Mouse (Mus musculus) midbrain, embryonic 13.5 days (tissue): Measurements from ENCODE around the gene Shisa4. TPM values are rescaled to one million over a fixed set of nuclear protein-coding genes. Genes with fewer than 3 reads are reported as not detected.

Source experiments
- ATAC-seq: fragments of 200-750 bp; cut with Nextera tagmentation; 2 replicates; pipeline ENCODE4 v1.8.0; 2017; ENCODE audit warnings: mild to moderate bottlenecking, moderate TSS enrichment, moderate library complexity
- H3K27ac ChIP-seq: fragments of 300-500 bp; sonication (generic); 2 replicates; pipeline ENCODE4 v1.5.1; 2015; ENCODE audit warnings: inconsistent platforms, mild to moderate bottlenecking, moderate library complexity
- H3K27me3 ChIP-seq: fragments of 300-500 bp; sonication (generic); 2 replicates; pipeline ENCODE4 v1.6.1; 2015; ENCODE audit warnings: mild to moderate bottlenecking, inconsistent platforms
- H3K36me3 ChIP-seq: fragments of 300-500 bp; sonication (generic); 2 replicates; pipeline ENCODE4 v1.6.1; 2015; ENCODE audit warnings: mild to moderate bottlenecking, inconsistent platforms
- H3K4me1 ChIP-seq: fragments of 300-500 bp; sonication (generic); replicated peaks from 2 replicates; pipeline ENCODE4 v1.6.1; 2015; ENCODE audit warnings: inconsistent platforms
- H3K4me2 ChIP-seq: fragments of 300-500 bp; sonication (generic); replicated peaks from 2 replicates; pipeline ENCODE4 v1.6.1; 2015; ENCODE audit warnings: moderate library complexity, mild to moderate bottlenecking, inconsistent platforms
- H3K4me3 ChIP-seq: fragments of 300-500 bp; sonication (generic); replicated peaks from 2 replicates; pipeline ENCODE4 v1.5.1; 2015; ENCODE audit warnings: mild to moderate bottlenecking, inconsistent platforms
- H3K9ac ChIP-seq: fragments of 300-500 bp; sonication (generic); replicated peaks from 2 replicates; pipeline ENCODE4 v1.6.1; 2015; ENCODE audit warnings: mild to moderate bottlenecking, inconsistent platforms
- H3K9me3 ChIP-seq: fragments of 300-500 bp; sonication (generic); 2 replicates; pipeline ENCODE4 v1.6.1; 2016; ENCODE audit warnings: mild to moderate bottlenecking, inconsistent platforms
- WGBS: fragments of 180-500 bp; shearing (Covaris S2); methylation state at CpG from one replicate; pipeline ENCODE4 v1.1.7; 2015; 5-methylcytosine and 5-hydroxymethylcytosine counted together
- polyA plus RNA-seq: library from polyadenylated mRNA; unstranded; fragments of >200 nt; fragmentation: Nextera tagmentation; extraction: Ambion mirVana; gene quantifications from 2 replicates; pipeline ENCODE4 v1.2.1, GENCODE M21; 2015

Shisa4 gene
- polyA plus RNA-seq, 1 experiment from 2014 or later = 83.7 TPM

DNA sequence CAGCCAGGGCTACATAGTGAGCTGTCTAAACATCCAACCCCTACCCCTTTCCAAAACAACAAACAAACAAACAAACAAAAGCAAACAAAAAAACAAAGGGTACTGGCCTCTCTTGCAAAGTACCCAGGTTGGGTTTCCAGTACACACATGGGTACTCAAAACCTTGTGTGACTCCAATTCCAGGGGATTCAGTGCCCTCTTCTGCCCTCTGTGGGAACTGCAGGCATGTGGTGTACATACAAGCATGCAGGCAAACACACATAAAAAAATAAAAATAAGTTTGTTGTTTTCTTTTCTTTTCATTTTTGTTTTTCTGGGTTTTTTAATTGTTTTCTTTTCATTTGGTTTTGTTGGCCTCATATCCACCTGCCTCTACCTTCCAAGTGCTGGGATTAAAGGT is 12.9 kb downstream of the Shisa4 start:
- H3K27me3 ChIP-seq = no peaks in the 10 kb centered on the region
- no peak overlapping the region for H3K4me3 ChIP-seq
- no peaks in the 10 kb centered on the region for H3K36me3 ChIP-seq
- ATAC-seq = no peak
- H3K27ac ChIP-seq = no peak overlapping the region
- no peak overlapping the region for H3K4me2 ChIP-seq
- no peaks in the 10 kb centered on the region for H3K9me3 ChIP-seq
- H3K4me1 ChIP-seq = no peaks in the 10 kb centered on the region
- no peak overlapping the region for H3K9ac ChIP-seq

DNA sequence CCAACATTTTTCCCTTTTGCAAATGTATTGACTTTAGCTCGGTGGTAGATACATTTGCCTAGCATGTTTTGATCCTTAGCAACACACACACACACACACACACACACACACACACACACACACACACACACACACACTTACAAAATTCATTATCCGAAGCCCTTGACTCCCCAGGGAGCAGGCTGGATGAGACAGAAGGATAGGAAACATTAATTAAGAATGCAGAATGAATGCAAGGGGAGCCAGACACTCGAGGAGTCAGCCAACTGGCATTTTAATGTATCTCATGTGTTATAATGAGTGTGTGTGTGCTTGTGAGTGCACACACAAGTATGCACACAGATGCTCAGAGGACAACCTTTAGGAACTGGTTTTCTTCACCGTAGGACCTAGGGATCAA is 13.5 kb downstream of the Shisa4 start:
- Histone ChIP-seq H3K27me3 (no peaks in the 10 kb centered on the region), H3K27ac (no peak overlapping the region), H3K4me1 (no peaks in the 10 kb centered on the region), H3K4me3 (no peak overlapping the region), H3K9ac (no peak overlapping the region), H3K36me3 (no peaks in the 10 kb centered on the region), H3K4me2 (no peak overlapping the region), H3K9me3 (no peaks in the 10 kb centered on the region)
- 74% methylated on average over 4 of the region's 4 CpGs for WGBS
- no peak for ATAC-seq

DNA sequence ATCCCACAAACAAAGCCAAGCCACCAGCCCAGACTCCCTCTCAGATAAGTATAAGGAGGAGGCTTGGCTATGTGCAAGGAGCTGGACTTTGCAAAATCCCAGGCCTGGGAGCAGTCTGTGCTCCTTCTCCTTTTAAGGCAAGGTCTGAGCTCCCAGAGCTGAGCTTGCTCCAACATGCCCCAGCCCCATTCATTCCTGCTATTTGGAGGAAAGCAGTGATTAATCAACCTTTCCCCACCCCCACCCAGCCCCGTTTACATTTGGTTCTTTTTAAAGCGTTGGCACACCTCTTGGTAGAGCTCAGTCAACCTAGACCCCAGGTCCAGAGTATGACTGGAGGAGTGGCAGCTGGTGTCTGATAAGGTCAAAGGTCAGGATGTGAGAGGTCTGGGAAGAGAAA is 16.0 kb downstream of the Shisa4 start:
- no peak overlapping the region for H3K27ac ChIP-seq
- no peak overlapping the region for H3K9ac ChIP-seq
- 34% methylated on average over 2 of the region's 2 CpGs for WGBS
- H3K4me3 ChIP-seq = no peak overlapping the region
- ATAC-seq = no peak
- no peaks in the 10 kb centered on the region for H3K9me3 ChIP-seq
- H3K36me3 ChIP-seq = no peaks in the 10 kb centered on the region
- no peaks in the 10 kb centered on the region for H3K27me3 ChIP-seq
- H3K4me2 ChIP-seq = no peak overlapping the region
- no peaks in the 10 kb centered on the region for H3K4me1 ChIP-seq

DNA sequence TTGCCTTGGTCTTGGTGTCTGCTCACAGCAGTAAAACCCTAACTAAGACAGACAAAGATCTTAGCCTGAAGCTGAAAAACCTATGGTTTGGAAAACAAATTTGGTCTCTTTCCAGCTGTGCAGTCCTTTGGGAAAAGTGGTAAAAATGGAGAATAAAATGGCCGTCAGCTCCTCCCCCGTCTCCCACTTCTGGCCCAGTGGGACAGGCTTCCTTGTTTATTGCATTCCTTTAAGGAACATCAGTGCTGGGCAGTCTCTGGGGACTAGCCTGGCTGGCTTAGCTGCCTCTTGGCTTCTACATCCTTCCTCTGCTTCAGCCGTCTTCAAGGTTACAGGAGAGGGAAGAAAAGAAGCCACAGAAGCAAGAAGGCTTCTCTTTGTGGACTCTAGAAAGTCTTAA is 23.1 kb downstream of the Shisa4 start:
- no peak overlapping the region for H3K9ac ChIP-seq

GRCm38 (mm10) chr1:135347498-135348169 is 27.4 kb downstream of the Shisa4 start:
- Histone ChIP-seq H3K36me3 (no peaks in the 10 kb centered on the region), H3K9ac (no peak overlapping the region), H3K4me1 (no peaks in the 10 kb centered on the region), H3K27me3 (no peaks in the 10 kb centered on the region), H3K9me3 (no peaks in the 10 kb centered on the region), H3K27ac (no peak overlapping the region), H3K4me2 (no peak overlapping the region), H3K4me3 (no peak overlapping the region)
- WGBS = 64% methylated on average over 4 of the region's 4 CpGs
- no peak for ATAC-seq

More for the DNA sequence above, 23.1 kb downstream of the Shisa4 start:
- Histone ChIP-seq H3K36me3 (no peaks in the 10 kb centered on the region), H3K27me3 (no peaks in the 10 kb centered on the region), H3K27ac (no peak overlapping the region), H3K9me3 (no peaks in the 10 kb centered on the region), H3K4me1 (no peaks in the 10 kb centered on the region), H3K4me2 (no peak overlapping the region), H3K4me3 (no peak overlapping the region)
- WGBS = 92% methylated on average over 3 of the region's 3 CpGs
- ATAC-seq = no peak

DNA sequence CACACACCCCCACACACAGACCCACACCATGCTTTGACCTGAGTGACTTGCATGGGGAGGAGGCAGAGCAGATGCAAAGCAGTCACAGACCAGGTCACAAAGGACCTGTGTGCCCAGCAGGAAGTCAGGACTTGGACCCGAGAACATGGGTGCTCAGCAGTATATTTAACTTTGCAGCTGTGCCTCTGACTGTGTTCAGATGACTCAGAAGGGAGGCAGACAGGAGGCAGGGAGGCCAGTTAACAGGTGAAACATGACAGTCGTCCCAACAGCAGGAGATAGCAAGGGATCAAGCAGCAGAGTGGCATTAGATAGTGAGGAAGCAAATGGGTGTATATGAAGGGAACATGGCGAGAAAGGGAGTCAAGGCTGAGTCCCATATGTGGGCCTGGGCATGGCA is 28.1 kb downstream of the Shisa4 start:
- Histone ChIP-seq H3K36me3 (no peaks in the 10 kb centered on the region), H3K4me2 (no peak overlapping the region), H3K9me3 (no peaks in the 10 kb centered on the region), H3K4me1 (no peaks in the 10 kb centered on the region), H3K27ac (no peak overlapping the region), H3K9ac (no peak overlapping the region), H3K4me3 (no peak overlapping the region), H3K27me3 (no peaks in the 10 kb centered on the region)
- ATAC-seq = no peak
- 69% methylated on average over 3 of the region's 3 CpGs for WGBS

- no peaks in the 10 kb centered on the region for H3K4me1 ChIP-seq
- no peak overlapping the region for H3K9ac ChIP-seq
- no peaks in the 10 kb centered on the region for H3K27me3 ChIP-seq
- H3K36me3 ChIP-seq = no peaks in the 10 kb centered on the region
- H3K4me2 ChIP-seq = no peak overlapping the region
- no peaks in the 10 kb centered on the region for H3K9me3 ChIP-seq
- WGBS = 73% methylated on average over 4 of the region's 4 CpGs
- no peak overlapping the region for H3K27ac ChIP-seq
- H3K4me3 ChIP-seq = no peak overlapping the region
- ATAC-seq = no peak
Measured at GRCm38 (mm10) chr1:135344026-135344425, 31.0 kb downstream of the Shisa4 start.

- Histone ChIP-seq H3K4me2 (no peak overlapping the region), H3K4me1 (no peaks in the 10 kb centered on the region), H3K9ac (no peak overlapping the region), H3K9me3 (no peaks in the 10 kb centered on the region), H3K4me3 (no peak overlapping the region), H3K27ac (no peak overlapping the region), H3K36me3 (no peaks in the 10 kb centered on the region), H3K27me3 (no peaks in the 10 kb centered on the region)
- WGBS = 82% methylated on average over 8 of the region's 8 CpGs
- ATAC-seq = no peak
Measured at GRCm38 (mm10) chr1:135341947-135342346, 33.1 kb downstream of the Shisa4 start.

GRCm38 (mm10) chr1:135330578-135330977 is 44.5 kb downstream of the Shisa4 start:
- Histone ChIP-seq H3K4me2 (no peak overlapping the region), H3K9ac (no peak overlapping the region), H3K27ac (no peak overlapping the region), H3K36me3 (no peaks in the 10 kb centered on the region), H3K9me3 (no peaks in the 10 kb centered on the region), H3K4me1 (no peaks in the 10 kb centered on the region), H3K27me3 (no peaks in the 10 kb centered on the region), H3K4me3 (no peak overlapping the region)
- 77% methylated on average over 6 of the region's 6 CpGs for WGBS
- ATAC-seq = no peak

GRCm38 (mm10) chr1:135328368-135328767 is 46.7 kb downstream of the Shisa4 start:
- H3K9me3 ChIP-seq = no peaks in the 10 kb centered on the region
- no peak for ATAC-seq
- H3K4me3 ChIP-seq = no peak overlapping the region
- no peaks in the 10 kb centered on the region for H3K36me3 ChIP-seq
- no peak overlapping the region for H3K27ac ChIP-seq
- no peak overlapping the region for H3K4me2 ChIP-seq
- WGBS = 72% methylated on average over 5 of the region's 5 CpGs
- no peak overlapping the region for H3K9ac ChIP-seq
- H3K27me3 ChIP-seq = no peaks in the 10 kb centered on the region
- no peaks in the 10 kb centered on the region for H3K4me1 ChIP-seq

- Histone ChIP-seq H3K27ac (no peak overlapping the region), H3K27me3 (no peaks in the 10 kb centered on the region), H3K36me3 (no peaks in the 10 kb centered on the region), H3K9ac (no peak overlapping the region), H3K9me3 (no peaks in the 10 kb centered on the region), H3K4me1 (no peaks in the 10 kb centered on the region), H3K4me3 (no peak overlapping the region), H3K4me2 (no peak overlapping the region)
- WGBS = 77% methylated on average over 2 of the region's 2 CpGs
- ATAC-seq = no peak
Measured at GRCm38 (mm10) chr1:135325934-135326333, 49.1 kb downstream of the Shisa4 start.

- Histone ChIP-seq H3K36me3 (no peaks in the 10 kb centered on the region), H3K9me3 (no peaks in the 10 kb centered on the region), H3K27me3 (0 out of 2 replicates have a peak, but pooled peaks cover 6% of the 10 kb centered on the region), H3K9ac (no peak within 1 kb of the TSS), H3K4me3 (no peak within 1 kb of the TSS), H3K4me1 (no peaks in the 10 kb centered on the region), H3K27ac (no peak within 1 kb of the TSS), H3K4me2 (no peak within 1 kb of the TSS)
- ATAC-seq = no peak
- 19% methylated on average over 8 of the region's 8 CpGs for WGBS
Measured at GRCm38 (mm10) chr1:135324571-135324970, 50.5 kb downstream of the Shisa4 start, which contains the start of gene Lmod1. TSS of gene Lmod1 (plus strand) at chr1:135324807.

DNA sequence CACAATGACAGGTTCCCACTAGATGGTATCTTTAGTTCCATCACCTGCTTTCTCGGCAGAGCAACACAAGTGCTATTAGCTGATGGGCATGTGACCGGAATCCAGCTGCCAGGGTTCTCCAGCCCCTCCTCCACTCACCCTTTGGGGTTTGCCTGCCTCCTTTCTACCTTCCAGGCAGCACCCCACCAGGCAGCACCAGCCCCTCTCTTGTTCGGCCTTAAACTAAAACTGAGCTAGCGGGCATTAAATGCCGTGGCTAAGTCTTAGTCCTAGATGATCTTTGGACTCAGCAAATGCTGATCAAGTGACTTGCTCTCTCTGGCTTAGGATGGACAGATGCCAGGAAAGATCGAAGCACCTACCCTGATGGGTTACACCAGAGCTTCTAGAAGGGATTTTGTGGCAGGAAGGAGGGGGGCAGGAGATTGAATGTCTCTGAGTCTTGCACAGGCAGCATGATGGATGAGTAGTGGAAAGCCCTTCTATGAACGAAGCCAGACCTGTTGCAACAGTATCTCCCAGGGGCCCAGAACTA is 51.6 kb downstream of the Shisa4 start:
- no peaks in the 10 kb centered on the region for H3K4me1 ChIP-seq
- H3K4me3 ChIP-seq = no peak overlapping the region
- H3K9ac ChIP-seq = no peak overlapping the region
- 90% methylated on average over 7 of the region's 7 CpGs for WGBS
- ATAC-seq = no peak
- H3K4me2 ChIP-seq = no peak overlapping the region
- no peaks in the 10 kb centered on the region for H3K36me3 ChIP-seq
- H3K27me3 ChIP-seq = 0 out of 2 replicates have a peak, but pooled peaks cover 6% of the 10 kb centered on the region
- H3K27ac ChIP-seq = no peak overlapping the region
- no peaks in the 10 kb centered on the region for H3K9me3 ChIP-seq
